Mouse (Mus musculus) forebrain, postnatal 0 days (tissue): Measurements from ENCODE around the gene Golga3. TPM values are rescaled to one million over a fixed set of nuclear protein-coding genes. Genes with fewer than 3 reads are reported as not detected.
A peak's percentile ranks its signal among the peaks of the same experiment; 100 is the strongest.

Source experiments
- ATAC-seq: fragments of 200-750 bp; cut with Nextera tagmentation; 2 replicates; pipeline ENCODE4 v1.8.0; 2017; ENCODE audit warnings: mild to moderate bottlenecking, moderate library complexity
- DNase-seq: peaks from one replicate; pipeline ENCODE4 v3.0.0-alpha.2; 2015
- H3K27ac ChIP-seq: fragments of 300-500 bp; sonication (generic); 2 replicates; pipeline ENCODE4 v1.5.1; 2014; ENCODE audit warnings: low read depth, mild to moderate bottlenecking, antibody characterized with exemption, low read length, moderate library complexity, mixed read lengths
- H3K27me3 ChIP-seq: fragments of 300-500 bp; sonication (generic); 2 replicates; pipeline ENCODE4 v1.6.1; 2014; ENCODE audit warnings: mild to moderate bottlenecking, low read length, mixed read lengths; ENCODE audit not compliant: insufficient read depth
- H3K36me3 ChIP-seq: fragments of 300-500 bp; sonication (generic); 2 replicates; pipeline ENCODE4 v1.6.1; 2014; ENCODE audit warnings: mild to moderate bottlenecking, moderate library complexity; ENCODE audit not compliant: insufficient read depth
- H3K4me1 ChIP-seq: fragments of 300-500 bp; sonication (generic); 2 replicates; pipeline ENCODE4 v1.6.1; 2014; ENCODE audit warnings: antibody characterized with exemption; ENCODE audit not compliant: insufficient read depth
- H3K4me2 ChIP-seq: fragments of 300-500 bp; sonication (generic); 2 replicates; pipeline ENCODE4 v1.6.1; 2014; ENCODE audit warnings: low read depth, mild to moderate bottlenecking, moderate library complexity
- H3K4me3 ChIP-seq: fragments of 300-500 bp; sonication (generic); 2 replicates; pipeline ENCODE4 v1.5.1; 2014; ENCODE audit warnings: low read depth, low read length, mixed read lengths
- H3K9ac ChIP-seq: fragments of 300-500 bp; sonication (generic); 2 replicates; pipeline ENCODE4 v1.6.1; 2014; ENCODE audit warnings: mild to moderate bottlenecking
- H3K9me3 ChIP-seq: fragments of 300-500 bp; sonication (generic); 2 replicates; pipeline ENCODE4 v1.6.1; 2016; ENCODE audit warnings: low read length
- CTCF ChIP-seq: sonication (generic); IDR thresholded peaks from 2 replicates; pipeline ENCODE4 v1.5.1; 2016; ENCODE audit warnings: antibody characterized with exemption, control low read depth, low read depth
- whole genome bisulfite sequencing: fragments of 180-500 bp; shearing (Covaris S2); extraction: QIAGEN DNeasy Blood & Tissue Kit; methylation state at CpG from one replicate; pipeline ENCODE4 v1.1.7; 2014; 5-methylcytosine and 5-hydroxymethylcytosine counted together
- polyA plus RNA-seq: library from polyadenylated mRNA; unstranded; fragments of >200 nt; fragmentation: Nextera tagmentation; extraction: Ambion mirVana; gene quantifications from 2 replicates; pipeline ENCODE4 v1.2.1, GENCODE M21; 2015
- total RNA-seq: library from RNA; depleted of rRNA; stranded (reverse); fragments of >200 nt; gene quantifications from 2 replicates; pipeline ENCODE4 v1.2.3, GENCODE M21; 2014

The Golga3 gene
- total and polyA plus RNA-seq, 2 experiments from 2014 or later, result 15.9 to 25.1 TPM

DNA sequence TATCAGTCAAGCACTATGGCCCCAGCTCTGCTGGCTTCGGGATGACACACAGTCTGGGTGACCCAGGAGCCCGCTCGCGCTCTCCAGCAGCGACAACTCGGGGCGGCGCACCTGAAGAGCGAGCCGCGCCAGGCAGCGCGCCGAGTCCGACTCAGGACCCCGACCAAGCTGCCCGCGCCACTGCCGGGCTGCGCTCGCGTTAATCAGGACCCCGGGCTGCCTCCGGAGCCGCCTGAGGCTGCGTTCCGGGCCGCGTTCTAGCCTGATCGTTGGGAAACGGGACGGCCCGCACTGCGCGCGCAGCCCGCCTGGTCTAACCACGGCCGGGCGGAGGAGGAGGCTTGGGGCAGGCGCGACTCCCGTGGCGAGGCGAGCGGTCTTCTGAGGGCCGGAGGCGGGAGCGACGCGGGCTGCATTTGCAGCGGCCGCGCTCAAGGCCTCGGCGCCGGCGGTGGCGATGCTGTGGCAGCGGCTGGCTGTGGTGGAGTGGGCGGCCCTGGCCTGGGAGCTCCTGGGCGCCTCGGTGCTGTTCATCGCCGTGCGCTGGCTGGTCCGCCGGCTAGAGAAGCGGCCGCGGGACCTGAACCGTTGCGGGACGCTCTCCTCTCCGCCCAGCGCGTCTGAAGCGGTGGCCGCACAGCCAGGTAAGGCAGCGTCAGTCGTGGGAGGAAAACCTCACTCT, 54.4 kb downstream of the Golga3 start, which contains the start of gene Ankle2:
Ankle2 (plus strand) TSS at position 225 of the 682 bp plus-strand sequence.
- DNase-seq (peak; percentile 95), ATAC-seq (peak; percentile 99)
- Histone ChIP-seq H3K4me3 (peak within 1 kb of the TSS; percentile 91), H3K4me1 (peaks cover 8% of the 10 kb centered on the region; the same call in 1 of the 2 replicates), H3K4me2 (peak within 1 kb of the TSS; percentile 69), H3K36me3 (peaks cover 11% of the 10 kb centered on the region), H3K27ac (peak within 1 kb of the TSS; percentile 94), H3K9me3 (no peaks in the 10 kb centered on the region), H3K27me3 (no peaks in the 10 kb centered on the region), H3K9ac (peak within 1 kb of the TSS; percentile 96)
- WGBS, result under 1% methylated on average over 80 of the region's 81 CpGs
- 0 out of 2 replicates have a peak, but pooled peaks have one; percentile 1 for TF ChIP-seq CTCF

- DNase-seq (no peak), ATAC-seq (no peak)
- peak overlapping the region; percentile 96 for H3K9ac ChIP-seq
- H3K27ac ChIP-seq, result no peak overlapping the region
- H3K4me2 ChIP-seq, result peak overlapping the region; percentile 69
- H3K9me3 ChIP-seq, result no peaks in the 10 kb centered on the region
- no peaks in the 10 kb centered on the region for H3K27me3 ChIP-seq
- peaks cover 18% of the 10 kb centered on the region for H3K36me3 ChIP-seq
- peak overlapping the region; percentile 91 for H3K4me3 ChIP-seq
- 0 out of 2 replicates have a peak, but pooled peaks have one; percentile 20 for TF ChIP-seq CTCF
- H3K4me1 ChIP-seq, result peaks cover 8% of the 10 kb centered on the region; the same call in 1 of the 2 replicates
- 40% methylated on average over 13 of the region's 13 CpGs for WGBS
Measured at GRCm38 (mm10) chr5:110231638-110232037, 55.1 kb downstream of the Golga3 start.

DNA sequence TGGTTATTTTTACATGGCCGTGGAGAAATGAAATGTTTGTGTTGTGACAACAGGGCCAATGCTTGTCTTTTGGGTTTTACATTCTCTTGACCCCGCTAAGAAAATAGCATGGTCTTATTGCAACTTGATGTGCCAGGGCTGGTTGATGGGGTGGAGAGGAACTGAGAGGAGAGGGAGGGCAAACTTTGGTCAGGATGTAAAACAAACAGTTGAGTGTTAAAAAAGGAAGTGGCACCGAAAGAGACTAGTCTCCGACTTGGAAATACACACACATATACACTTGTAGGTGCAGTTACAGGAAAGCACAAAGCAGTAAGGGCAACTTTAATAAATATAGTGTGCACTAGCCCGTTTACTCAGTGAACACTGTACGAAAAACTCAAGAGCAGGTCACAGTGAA, 55.8 kb downstream of the Golga3 start:
- no peaks in the 10 kb centered on the region for H3K9me3 ChIP-seq
- ATAC-seq (no peak), DNase-seq (no peak)
- H3K4me3 ChIP-seq, result no peak overlapping the region
- H3K4me1 ChIP-seq, result peaks cover 8% of the 10 kb centered on the region; the same call in 1 of the 2 replicates
- no peaks in the 10 kb centered on the region for H3K27me3 ChIP-seq
- no peak overlapping the region for H3K27ac ChIP-seq
- H3K36me3 ChIP-seq, result peaks cover 25% of the 10 kb centered on the region
- peak overlapping the region; percentile 69; the same call in 1 of the 2 replicates for H3K4me2 ChIP-seq
- no peak for TF ChIP-seq CTCF
- 87% methylated on average over 6 of the region's 6 CpGs for WGBS
- no peak overlapping the region for H3K9ac ChIP-seq

GRCm38 (mm10) chr5:110244091-110244490, 67.6 kb downstream of the Golga3 start:
- WGBS, result 90% methylated on average over 2 of the region's 2 CpGs
- DNase-seq, result no peak
- TF ChIP-seq CTCF, result no peak
- H3K4me1 ChIP-seq, result no peaks in the 10 kb centered on the region
- H3K4me2 ChIP-seq, result no peak overlapping the region
- no peak overlapping the region for H3K9ac ChIP-seq
- no peaks in the 10 kb centered on the region for H3K27me3 ChIP-seq
- H3K4me3 ChIP-seq, result no peak overlapping the region
- peaks cover 82% of the 10 kb centered on the region for H3K36me3 ChIP-seq
- no peaks in the 10 kb centered on the region for H3K9me3 ChIP-seq
- no peak overlapping the region for H3K27ac ChIP-seq
- ATAC-seq, result no peak

GRCm38 (mm10) chr5:110266941-110267340, 90.4 kb downstream of the Golga3 start:
- TF ChIP-seq CTCF, result no peak
- DNase-seq, result no peak

GRCm38 (mm10) chr5:110269141-110270101, 92.9 kb downstream of the Golga3 start, which contains the start of gene Pgam5:
Gene Pgam5 (minus strand): TSS chr5:110269913.
- 1% methylated on average over 62 of the region's 66 CpGs for WGBS
- DNase-seq (peak; percentile 94), ATAC-seq (peak; percentile 92)
- peaks cover 29% of the 10 kb centered on the region for H3K36me3 ChIP-seq
- H3K4me2 ChIP-seq, result peak within 1 kb of the TSS; percentile 81
- H3K27me3 ChIP-seq, result no peaks in the 10 kb centered on the region
- peaks cover 6% of the 10 kb centered on the region for H3K4me1 ChIP-seq
- H3K27ac ChIP-seq, result peak within 1 kb of the TSS; percentile 70
- peak within 1 kb of the TSS; percentile 94 for H3K9ac ChIP-seq
- no peaks in the 10 kb centered on the region for H3K9me3 ChIP-seq
- peak within 1 kb of the TSS; percentile 89 for H3K4me3 ChIP-seq
- peak; percentile 86 for TF ChIP-seq CTCF

More at GRCm38 (mm10) chr5:110266941-110267340, 90.4 kb downstream of the Golga3 start:
- H3K9ac ChIP-seq, result no peak overlapping the region
- no peak overlapping the region for H3K4me3 ChIP-seq
- 96% methylated on average over 4 of the region's 4 CpGs for whole genome bisulfite sequencing
- no peak for ATAC-seq
- no peak overlapping the region for H3K27ac ChIP-seq
- H3K4me1 ChIP-seq, result peaks cover 6% of the 10 kb centered on the region
- no peak overlapping the region for H3K4me2 ChIP-seq
- H3K36me3 ChIP-seq, result peaks cover 33% of the 10 kb centered on the region
- H3K9me3 ChIP-seq, result no peaks in the 10 kb centered on the region
- H3K27me3 ChIP-seq, result no peaks in the 10 kb centered on the region
